Mouse (Mus musculus): ENCODE measurements around the gene Acsm1.

Gene Acsm1

GRCm38 (mm10) chr7:119670395-119670794 lies 63.6 kb downstream of the Acsm1 start:
- no peak for DNase-seq (ENCODE audit: inconsistent age in 2 of 2, low spot score in 1 of 2)

- DNase-seq (ENCODE audit: inconsistent age in 2 of 2, low spot score in 1 of 2) = peak; percentile 19 to 66
These were observed 64.1 kb downstream of the Acsm1 start for GRCm38 (mm10) chr7:119670925-119671324.

- peak; percentile 28 to 66 for DNase-seq (ENCODE audit: inconsistent age in 2 of 2, low spot score in 1 of 2)
These were observed 66.6 kb downstream of the Acsm1 start for GRCm38 (mm10) chr7:119673465-119673864.

GRCm38 (mm10) chr7:119680107-119680506 lies 73.3 kb downstream of the Acsm1 start:
- no peak for DNase-seq (ENCODE audit: inconsistent age in 2 of 2, low spot score in 1 of 2)

GRCm38 (mm10) chr7:119682699-119683098 lies 75.9 kb downstream of the Acsm1 start:
- DNase-seq (ENCODE audit: inconsistent age in 2 of 2, low spot score in 1 of 2) = no peak

- DNase-seq (ENCODE audit: inconsistent age in 2 of 2, low spot score in 1 of 2) = no peak
These were observed 82.9 kb downstream of the Acsm1 start, which contains the start of gene Acsm4 for GRCm38 (mm10) chr7:119689726-119690125. Gene Acsm4 (plus strand): TSS chr7:119690026.

GRCm38 (mm10) chr7:119692302-119692701 lies 85.5 kb downstream of the Acsm1 start:
- DNase-seq (ENCODE audit: inconsistent age in 2 of 2, low spot score in 1 of 2) = no peak

- peak; percentile 65 to 76 for DNase-seq (ENCODE audit: inconsistent age in 2 of 2, low spot score in 1 of 2)
These were observed 88.1 kb downstream of the Acsm1 start for GRCm38 (mm10) chr7:119694926-119695325.

All from adrenal gland, adult (tissue).